Mouse (Mus musculus): ENCODE measurements around the gene Cyp2e1. TPM values are rescaled to one million over a fixed set of nuclear protein-coding genes. Genes with fewer than 3 reads are reported as not detected.

Cyp2e1 gene
- total and polyA plus RNA-seq, 2 experiments = 2,859 to 4,003 TPM

- Histone ChIP-seq H3K4me3 (ENCODE audit: insufficient read depth, low read depth, low read length) (no peak overlapping the region), H3K27ac (replicated peaks; ENCODE audit: insufficient read depth, low read depth, low read length) (no peak overlapping the region), H3K9ac (ENCODE audit: low read depth, low read length) (no peak overlapping the region), H3K79me2 (ENCODE audit: control insufficient read depth, insufficient read depth, low read length) (no peaks in the 10 kb centered on the region), H3K4me1 (ENCODE audit: control insufficient read depth, insufficient read depth, low read length) (no peaks in the 10 kb centered on the region; the same call in 1 of the 2 replicates), H3K27me3 (ENCODE audit: control insufficient read depth, insufficient read depth, low read length) (no peaks in the 10 kb centered on the region; the same call in 1 of the 2 replicates), H3K36me3 (ENCODE audit: control insufficient read depth, insufficient read depth, low read length) (peaks cover 10% of the 10 kb centered on the region; the same call in 1 of the 2 replicates)
- no peak for DNase-seq (ENCODE audit: extremely low read depth, low read depth, low spot score)
- TF ChIP-seq CTCF (IDR thresholded peaks at IDR 0.05; ENCODE audit: low read depth, low read length) (peak; percentile 46; the same call in 1 of the 2 replicates), POLR2A (IDR thresholded peaks at IDR 0.05; ENCODE audit: extremely low read depth, insufficient read depth, low read length) (no peak)
- WGBS = 88% methylated on average over 6 of the region's 6 CpGs
Observed at GRCm38 (mm10) chr7:140810496-140810895, 47.0 kb downstream of the Cyp2e1 start.

GRCm38 (mm10) chr7:140811714-140812113, 48.2 kb downstream of the Cyp2e1 start:
- no peaks in the 10 kb centered on the region for H3K79me2 ChIP-seq (ENCODE audit: control insufficient read depth, insufficient read depth, low read length)
- H3K4me1 ChIP-seq (ENCODE audit: control insufficient read depth, insufficient read depth, low read length) = no peaks in the 10 kb centered on the region
- H3K9ac ChIP-seq (ENCODE audit: low read depth, low read length) = no peak overlapping the region
- no peak overlapping the region for H3K27ac ChIP-seq (replicated peaks; ENCODE audit: insufficient read depth, low read depth, low read length)
- TF ChIP-seq CTCF (IDR thresholded peaks at IDR 0.05; ENCODE audit: low read depth, low read length) = no peak
- WGBS = 93% methylated on average over 13 of the region's 13 CpGs
- H3K27me3 ChIP-seq (ENCODE audit: control insufficient read depth, insufficient read depth, low read length) = no peaks in the 10 kb centered on the region; the same call in 1 of the 2 replicates
- peaks cover 10% of the 10 kb centered on the region; the same call in 1 of the 2 replicates for H3K36me3 ChIP-seq (ENCODE audit: control insufficient read depth, insufficient read depth, low read length)
- no peak overlapping the region for H3K4me3 ChIP-seq (ENCODE audit: insufficient read depth, low read depth, low read length)
- no peak for DNase-seq (ENCODE audit: extremely low read depth, low read depth, low spot score)

GRCm38 (mm10) chr7:140812850-140813249, 49.3 kb downstream of the Cyp2e1 start:
- no peaks in the 10 kb centered on the region; the same call in 1 of the 2 replicates for H3K27me3 ChIP-seq (ENCODE audit: control insufficient read depth, insufficient read depth, low read length)
- no peak overlapping the region for H3K4me3 ChIP-seq (ENCODE audit: insufficient read depth, low read depth, low read length)
- H3K27ac ChIP-seq (replicated peaks; ENCODE audit: insufficient read depth, low read depth, low read length) = no peak overlapping the region
- peaks cover 10% of the 10 kb centered on the region; the same call in 1 of the 2 replicates for H3K36me3 ChIP-seq (ENCODE audit: control insufficient read depth, insufficient read depth, low read length)
- TF ChIP-seq CTCF (IDR thresholded peaks at IDR 0.05; ENCODE audit: low read depth, low read length) (no peak), POLR2A (IDR thresholded peaks at IDR 0.05; ENCODE audit: extremely low read depth, insufficient read depth, low read length) (no peak)
- no peak overlapping the region for H3K9ac ChIP-seq (ENCODE audit: low read depth, low read length)
- 88% methylated on average over 12 of the region's 12 CpGs for WGBS
- H3K79me2 ChIP-seq (ENCODE audit: control insufficient read depth, insufficient read depth, low read length) = no peaks in the 10 kb centered on the region
- DNase-seq (ENCODE audit: extremely low read depth, low read depth, low spot score) = no peak
- no peaks in the 10 kb centered on the region for H3K4me1 ChIP-seq (ENCODE audit: control insufficient read depth, insufficient read depth, low read length)

- no peak for TF ChIP-seq POLR2A (IDR thresholded peaks at IDR 0.05; ENCODE audit: extremely low read depth, insufficient read depth, low read length)
- TF ChIP-seq CTCF (IDR thresholded peaks at IDR 0.05; ENCODE audit: low read depth, low read length) = no peak
- Histone ChIP-seq H3K79me2 (ENCODE audit: control insufficient read depth, insufficient read depth, low read length) (no peaks in the 10 kb centered on the region), H3K27ac (replicated peaks; ENCODE audit: insufficient read depth, low read depth, low read length) (no peak overlapping the region), H3K36me3 (ENCODE audit: control insufficient read depth, insufficient read depth, low read length) (no peaks in the 10 kb centered on the region), H3K9ac (ENCODE audit: low read depth, low read length) (no peak overlapping the region), H3K4me1 (ENCODE audit: control insufficient read depth, insufficient read depth, low read length) (peaks cover 3% of the 10 kb centered on the region; the same call in 1 of the 2 replicates), H3K27me3 (ENCODE audit: control insufficient read depth, insufficient read depth, low read length) (no peaks in the 10 kb centered on the region), H3K4me3 (ENCODE audit: insufficient read depth, low read depth, low read length) (no peak overlapping the region)
- DNase-seq (ENCODE audit: extremely low read depth, low read depth, low spot score) = no peak
- 59% methylated on average over 4 of the region's 4 CpGs for WGBS
Observed at GRCm38 (mm10) chr7:140820173-140820572, 56.6 kb downstream of the Cyp2e1 start.

- H3K9ac ChIP-seq (ENCODE audit: low read depth, low read length) = no peak overlapping the region
- TF ChIP-seq CTCF (IDR thresholded peaks at IDR 0.05; ENCODE audit: low read depth, low read length) (no peak), POLR2A (IDR thresholded peaks at IDR 0.05; ENCODE audit: extremely low read depth, insufficient read depth, low read length) (no peak)
- WGBS = 73% methylated on average over 5 of the region's 5 CpGs
Observed at GRCm38 (mm10) chr7:140821305-140821652, 57.7 kb downstream of the Cyp2e1 start.

GRCm38 (mm10) chr7:140821653-140822329, 58.3 kb downstream of the Cyp2e1 start, which contains the start of gene Zfp941:
TSS of gene Zfp941 (minus strand) at chr7:140822178.
- Histone ChIP-seq H3K27ac (replicated peaks; ENCODE audit: insufficient read depth, low read depth, low read length) (no peak within 1 kb of the TSS), H3K36me3 (ENCODE audit: control insufficient read depth, insufficient read depth, low read length) (no peaks in the 10 kb centered on the region), H3K79me2 (ENCODE audit: control insufficient read depth, insufficient read depth, low read length) (no peaks in the 10 kb centered on the region), H3K27me3 (ENCODE audit: control insufficient read depth, insufficient read depth, low read length) (no peaks in the 10 kb centered on the region), H3K4me1 (ENCODE audit: control insufficient read depth, insufficient read depth, low read length) (peaks cover 3% of the 10 kb centered on the region; the same call in 1 of the 2 replicates), H3K9ac (ENCODE audit: low read depth, low read length) (peak within 1 kb of the TSS; percentile 76), H3K4me3 (ENCODE audit: insufficient read depth, low read depth, low read length) (peak within 1 kb of the TSS; percentile 86)
- TF ChIP-seq POLR2A (IDR thresholded peaks at IDR 0.05; ENCODE audit: extremely low read depth, insufficient read depth, low read length) = no peak
- no peak for TF ChIP-seq CTCF (IDR thresholded peaks at IDR 0.05; ENCODE audit: low read depth, low read length)
- WGBS = 8% methylated on average over 21 of the region's 21 CpGs
- DNase-seq (ENCODE audit: extremely low read depth, low read depth, low spot score) = peak; percentile 50

More at GRCm38 (mm10) chr7:140821305-140821652, 57.7 kb downstream of the Cyp2e1 start:
- Histone ChIP-seq H3K79me2 (ENCODE audit: control insufficient read depth, insufficient read depth, low read length) (no peaks in the 10 kb centered on the region), H3K27ac (replicated peaks; ENCODE audit: insufficient read depth, low read depth, low read length) (no peak overlapping the region), H3K27me3 (ENCODE audit: control insufficient read depth, insufficient read depth, low read length) (no peaks in the 10 kb centered on the region), H3K4me1 (ENCODE audit: control insufficient read depth, insufficient read depth, low read length) (peaks cover 3% of the 10 kb centered on the region; the same call in 1 of the 2 replicates), H3K4me3 (ENCODE audit: insufficient read depth, low read depth, low read length) (no peak overlapping the region), H3K36me3 (ENCODE audit: control insufficient read depth, insufficient read depth, low read length) (no peaks in the 10 kb centered on the region)
- no peak for DNase-seq (ENCODE audit: extremely low read depth, low read depth, low spot score)
